Mouse (Mus musculus) stomach, embryonic 16.5 days (tissue): Measurements from ENCODE around the gene Pxt1. TPM values are rescaled to one million over a fixed set of nuclear protein-coding genes. Genes with fewer than 3 reads are reported as not detected.

Experiments used
- ATAC-seq: fragments of 200-750 bp; cut with Nextera tagmentation; 2 replicates; pipeline ENCODE4 v1.8.0; 2017; ENCODE audit warnings: moderate number of reproducible peaks, moderate TSS enrichment; ENCODE audit not compliant: insufficient read depth, low FRiP score
- H3K27ac ChIP-seq: fragments of 300-500 bp; sonication (generic); 2 replicates; pipeline ENCODE4 v1.5.1; 2014; ENCODE audit warnings: low read length
- H3K27me3 ChIP-seq: fragments of 300-500 bp; sonication (generic); 2 replicates; pipeline ENCODE4 v1.6.1; 2014; ENCODE audit warnings: low read length, control low read depth, mixed read lengths; ENCODE audit not compliant: control insufficient read depth, insufficient read depth
- H3K36me3 ChIP-seq: fragments of 300-500 bp; sonication (generic); 2 replicates; pipeline ENCODE4 v1.6.1; 2014; ENCODE audit warnings: low read length; ENCODE audit not compliant: control insufficient read depth, insufficient read depth
- H3K4me1 ChIP-seq: fragments of 300-500 bp; sonication (generic); 2 replicates; pipeline ENCODE4 v1.6.1; 2014; ENCODE audit warnings: low read length, control low read depth, mixed read lengths; ENCODE audit not compliant: control insufficient read depth, insufficient read depth
- H3K4me2 ChIP-seq: fragments of 300-500 bp; sonication (generic); 2 replicates; pipeline ENCODE4 v1.6.1; 2014; ENCODE audit warnings: low read depth, low read length, mixed read lengths
- H3K4me3 ChIP-seq: fragments of 300-500 bp; sonication (generic); replicated peaks from 2 replicates; pipeline ENCODE4 v1.5.1; 2014; ENCODE audit warnings: mild to moderate bottlenecking, low read length
- H3K9ac ChIP-seq: fragments of 300-500 bp; sonication (generic); 2 replicates; pipeline ENCODE4 v1.6.1; 2014; ENCODE audit warnings: low read length
- H3K9me3 ChIP-seq: fragments of 300-500 bp; sonication (generic); replicated peaks from 2 replicates; pipeline ENCODE4 v1.6.1; 2016; ENCODE audit warnings: low read length, control low read depth; ENCODE audit not compliant: control insufficient read depth
- WGBS: fragments of 180-500 bp; shearing (Covaris S2); extraction: QIAGEN DNeasy Blood & Tissue Kit; methylation state at CpG from one replicate; pipeline ENCODE4 v1.1.7; 2014; 5-methylcytosine and 5-hydroxymethylcytosine counted together
- polyA plus RNA-seq: library from polyadenylated mRNA; unstranded; fragments of >200 nt; fragmentation: Nextera tagmentation; extraction: Ambion mirVana; gene quantifications from 2 replicates; pipeline ENCODE4 v1.2.1, GENCODE M21; 2015

The Pxt1 gene
- polyA plus RNA-seq, 1 experiment from 2014 or later, result 0.21 TPM

- H3K4me2 ChIP-seq, result no peak overlapping the region
- 82% methylated on average over 10 of the region's 10 CpGs for WGBS
- no peak overlapping the region for H3K27ac ChIP-seq
- no peaks in the 10 kb centered on the region for H3K36me3 ChIP-seq
- H3K27me3 ChIP-seq, result no peaks in the 10 kb centered on the region
- H3K4me1 ChIP-seq, result peaks cover under 1% of the 10 kb centered on the region; the same call in 1 of the 2 replicates
- no peak overlapping the region for H3K4me3 ChIP-seq
- H3K9me3 ChIP-seq, result no peaks in the 10 kb centered on the region
- no peak overlapping the region for H3K9ac ChIP-seq
- no peak for ATAC-seq
Measured at GRCm38 (mm10) chr17:28936622-28937345, 6.9 kb downstream of the Pxt1 start.

DNA sequence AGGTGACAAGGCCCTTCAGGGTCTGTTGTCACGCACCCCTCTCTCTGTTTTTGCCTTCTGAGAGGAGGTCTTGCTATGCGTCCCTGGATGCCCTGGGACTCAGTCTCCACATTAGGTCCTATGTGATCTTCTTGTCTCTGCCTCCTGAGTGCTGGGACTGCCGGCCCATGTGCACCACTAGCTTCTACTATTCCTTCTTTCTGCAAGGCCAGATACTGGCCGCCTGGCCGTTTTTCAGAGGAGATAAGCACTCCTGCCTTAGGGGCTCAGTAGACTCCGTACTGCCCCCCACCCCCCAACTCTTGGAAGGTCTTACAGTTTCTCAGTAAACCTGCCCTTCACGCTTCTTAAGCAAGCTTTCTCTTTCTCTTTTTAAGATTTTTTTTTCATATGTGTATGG is 7.5 kb downstream of the Pxt1 start:
- H3K27ac ChIP-seq, result no peak overlapping the region
- H3K36me3 ChIP-seq, result no peaks in the 10 kb centered on the region
- no peak overlapping the region for H3K4me2 ChIP-seq
- ATAC-seq, result no peak
- no peak overlapping the region for H3K9ac ChIP-seq
- no peaks in the 10 kb centered on the region for H3K9me3 ChIP-seq
- peaks cover 7% of the 10 kb centered on the region for H3K4me1 ChIP-seq
- no peak overlapping the region for H3K4me3 ChIP-seq
- WGBS, result 88% methylated on average over 7 of the region's 7 CpGs
- H3K27me3 ChIP-seq, result no peaks in the 10 kb centered on the region

DNA sequence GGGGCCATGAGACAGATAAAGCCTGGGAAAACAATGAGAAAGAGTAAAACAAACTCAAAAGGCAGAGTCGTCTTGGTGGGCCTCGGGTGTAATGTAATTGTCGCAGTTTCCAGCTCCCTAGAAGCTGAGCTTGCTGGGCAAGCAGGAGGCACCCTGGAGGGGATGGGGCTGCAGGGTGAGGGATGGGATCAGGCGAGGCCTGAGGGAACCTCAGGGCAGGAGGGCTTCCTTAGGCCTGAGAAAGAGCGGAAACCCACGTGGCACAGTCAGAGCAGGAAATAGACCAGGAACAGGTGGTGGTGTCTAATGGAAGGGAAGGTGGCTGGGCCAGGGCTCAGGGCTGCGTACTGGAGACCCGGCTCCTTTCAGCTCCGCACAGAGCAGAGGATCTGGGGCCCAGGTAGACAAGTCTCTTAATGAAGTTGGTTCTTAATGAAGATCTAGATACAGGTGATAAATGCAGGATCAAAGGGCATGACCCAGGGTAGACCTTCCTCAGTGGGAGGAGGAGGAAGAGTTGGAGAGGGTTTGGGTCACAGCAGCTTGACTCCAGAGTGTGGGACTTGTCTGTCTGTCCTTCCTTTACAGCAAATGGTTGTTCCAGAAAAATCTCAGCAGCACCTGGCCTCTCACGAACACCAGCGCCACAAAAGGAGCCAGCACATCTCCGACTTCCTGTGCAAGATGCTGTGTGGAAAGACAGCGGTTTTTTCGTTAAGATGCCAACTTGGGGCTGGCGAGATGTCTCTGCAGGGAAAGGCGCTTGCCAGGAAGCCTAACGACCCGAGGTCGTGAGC is 9.3 kb downstream of the Pxt1 start:
- 73% methylated on average over 19 of the region's 19 CpGs for WGBS

DNA sequence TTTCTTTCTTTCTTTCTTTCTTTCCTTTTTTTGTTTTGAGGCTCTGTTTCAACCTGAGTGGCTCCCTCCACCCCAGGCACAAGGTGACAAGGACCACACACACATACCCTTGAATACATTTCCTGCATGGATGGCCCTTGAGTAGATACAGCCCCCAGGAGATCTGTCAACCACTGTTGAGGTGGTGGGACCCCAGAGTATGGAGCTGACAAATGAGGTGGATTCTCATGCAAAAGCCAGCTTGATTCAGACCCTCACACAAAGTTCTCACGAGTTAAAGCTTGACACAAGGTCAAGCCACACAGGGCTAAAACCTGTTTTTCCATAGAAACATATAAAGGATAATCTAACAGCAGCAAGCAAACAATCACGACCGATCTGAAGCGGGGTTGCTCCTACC is 11.4 kb downstream of the Pxt1 start:
- H3K4me3 ChIP-seq, result no peak overlapping the region
- ATAC-seq, result no peak
- no peaks in the 10 kb centered on the region for H3K36me3 ChIP-seq
- 60% methylated on average over 4 of the region's 4 CpGs for WGBS
- H3K27ac ChIP-seq, result no peak overlapping the region
- no peaks in the 10 kb centered on the region for H3K9me3 ChIP-seq
- peaks cover 20% of the 10 kb centered on the region for H3K4me1 ChIP-seq
- H3K9ac ChIP-seq, result no peak overlapping the region
- no peak overlapping the region for H3K4me2 ChIP-seq
- H3K27me3 ChIP-seq, result no peaks in the 10 kb centered on the region

More for the DNA sequence above, 9.3 kb downstream of the Pxt1 start:
- no peak overlapping the region for H3K4me2 ChIP-seq
- H3K27me3 ChIP-seq, result no peaks in the 10 kb centered on the region
- H3K4me3 ChIP-seq, result no peak overlapping the region
- no peak overlapping the region for H3K27ac ChIP-seq
- no peaks in the 10 kb centered on the region for H3K9me3 ChIP-seq
- H3K4me1 ChIP-seq, result peaks cover 20% of the 10 kb centered on the region
- H3K36me3 ChIP-seq, result no peaks in the 10 kb centered on the region
- no peak for ATAC-seq
- H3K9ac ChIP-seq, result no peak overlapping the region

- H3K4me1 ChIP-seq, result peaks cover 20% of the 10 kb centered on the region
- no peaks in the 10 kb centered on the region for H3K9me3 ChIP-seq
- no peaks in the 10 kb centered on the region for H3K27me3 ChIP-seq
- no peak overlapping the region for H3K4me3 ChIP-seq
- ATAC-seq, result no peak
- H3K27ac ChIP-seq, result peak overlapping the region; percentile 67
- H3K36me3 ChIP-seq, result no peaks in the 10 kb centered on the region
- H3K9ac ChIP-seq, result no peak overlapping the region
- 83% methylated on average over 18 of the region's 18 CpGs for WGBS
- H3K4me2 ChIP-seq, result no peak overlapping the region
Measured at GRCm38 (mm10) chr17:28931436-28932211, 12.0 kb downstream of the Pxt1 start.

DNA sequence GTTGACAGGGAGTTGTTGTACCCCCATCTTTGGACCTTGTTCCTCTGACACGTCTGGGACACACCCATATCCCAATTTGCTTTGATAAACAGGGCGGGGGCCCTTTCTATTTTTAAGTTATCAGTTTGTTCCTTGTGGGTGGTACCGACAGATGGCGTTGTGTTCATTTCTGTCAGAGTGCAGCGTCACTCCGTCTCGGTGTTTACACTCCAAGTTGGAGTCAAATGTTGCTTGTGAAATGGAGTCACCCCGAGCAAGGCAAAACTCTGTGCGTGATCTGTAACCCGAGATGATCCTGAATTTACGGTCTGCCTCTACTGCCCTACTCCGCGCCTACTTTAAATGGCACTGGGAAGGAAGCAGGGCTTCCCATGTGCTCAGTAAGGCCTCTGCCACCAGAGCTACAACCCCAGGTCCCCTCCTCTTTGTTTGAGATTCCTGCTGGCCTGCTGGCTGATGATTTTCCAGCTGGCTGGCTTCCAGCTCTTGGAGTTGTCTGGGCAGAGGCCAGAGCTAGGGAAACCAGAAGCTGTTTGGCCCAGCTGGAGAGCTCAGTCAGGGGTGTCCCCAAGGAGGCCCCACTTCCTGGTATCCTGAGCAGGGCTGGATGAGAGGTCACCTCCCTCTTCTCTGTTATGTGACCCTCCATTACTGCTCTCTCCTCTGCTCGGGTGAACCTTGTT is 13.1 kb downstream of the Pxt1 start:
- ATAC-seq, result peak; percentile 91
- Histone ChIP-seq H3K36me3 (no peaks in the 10 kb centered on the region), H3K9me3 (no peaks in the 10 kb centered on the region), H3K4me2 (peak overlapping the region; percentile 29), H3K27ac (peak overlapping the region; percentile 85), H3K4me1 (peaks cover 20% of the 10 kb centered on the region), H3K4me3 (peak overlapping the region; percentile 1; the same call in 1 of the 2 replicates), H3K9ac (peak overlapping the region; percentile 18), H3K27me3 (no peaks in the 10 kb centered on the region)
- WGBS, result 6% methylated on average over 14 of the region's 14 CpGs

GRCm38 (mm10) chr17:28929369-28929768 is 14.3 kb downstream of the Pxt1 start:
- Histone ChIP-seq H3K4me2 (no peak overlapping the region), H3K4me1 (peaks cover 20% of the 10 kb centered on the region), H3K9me3 (no peaks in the 10 kb centered on the region), H3K27ac (no peak overlapping the region), H3K27me3 (no peaks in the 10 kb centered on the region), H3K4me3 (no peak overlapping the region), H3K9ac (no peak overlapping the region), H3K36me3 (no peaks in the 10 kb centered on the region)
- 88% methylated on average over 4 of the region's 4 CpGs for WGBS
- ATAC-seq, result no peak

DNA sequence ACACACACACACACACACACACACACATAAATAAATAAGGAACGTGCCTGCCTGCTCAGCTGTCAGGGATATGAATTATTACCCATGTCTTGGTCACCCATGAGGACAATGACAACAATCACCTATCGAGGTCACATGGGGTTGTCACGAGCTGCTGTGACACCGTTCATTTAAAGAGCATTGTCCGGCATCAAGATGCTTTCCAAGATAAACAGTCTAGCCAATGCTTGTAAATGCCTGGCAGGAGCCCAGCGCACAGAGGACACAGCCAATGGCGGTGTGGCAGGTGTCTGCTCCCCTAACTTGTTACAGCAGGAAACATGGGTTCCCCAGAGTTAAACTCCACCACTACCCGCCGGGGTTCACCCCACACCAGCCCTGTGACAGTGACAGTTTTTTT is 15.6 kb downstream of the Pxt1 start:
- Histone ChIP-seq H3K9ac (no peak overlapping the region), H3K4me1 (peaks cover 20% of the 10 kb centered on the region), H3K27ac (no peak overlapping the region), H3K9me3 (no peaks in the 10 kb centered on the region), H3K4me3 (no peak overlapping the region), H3K27me3 (no peaks in the 10 kb centered on the region), H3K4me2 (no peak overlapping the region), H3K36me3 (no peaks in the 10 kb centered on the region)
- ATAC-seq, result no peak
- 70% methylated on average over 9 of the region's 9 CpGs for WGBS
